Mouse (Mus musculus): ENCODE data around the gene Fat1. TPM values are rescaled to one million over a fixed set of nuclear protein-coding genes. Genes with fewer than 3 reads are reported as not detected.

Gene Fat1
- polyA plus RNA-seq, 1 experiment from 2014 or later = 23.1 TPM

DNA sequence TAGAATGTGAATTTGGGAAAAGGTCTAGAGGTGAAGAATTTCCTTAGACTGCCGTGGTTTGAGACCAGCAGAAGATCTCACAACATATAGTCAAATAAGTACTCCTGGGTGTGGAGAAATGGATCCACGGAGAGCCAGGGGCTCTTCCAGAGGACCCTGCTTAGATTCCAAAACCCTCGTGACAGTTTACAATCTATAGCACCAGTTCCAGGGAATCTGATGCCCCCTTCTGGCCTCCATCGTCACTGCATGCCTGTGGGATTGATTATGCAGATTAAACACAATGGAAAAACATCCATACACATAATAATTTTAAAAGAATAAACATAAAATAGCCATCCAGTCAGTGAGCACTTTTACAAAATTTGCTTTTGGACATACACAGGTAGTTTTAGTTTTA, 75.4 kb downstream of the Fat1 start:
- 38% methylated on average over 4 of the region's 4 CpGs for WGBS
- Histone ChIP-seq H3K4me1 (ENCODE audit: control insufficient read depth, insufficient read depth, low read length) (no peaks in the 10 kb centered on the region), H3K4me3 (ENCODE audit: low read depth, low read length) (no peak overlapping the region), H3K27me3 (ENCODE audit: control insufficient read depth, insufficient read depth, low read length) (no peaks in the 10 kb centered on the region), H3K36me3 (ENCODE audit: control insufficient read depth, insufficient read depth, low read length) (peaks cover 4% of the 10 kb centered on the region), H3K9ac (ENCODE audit: low read length) (no peak overlapping the region), H3K9me3 (ENCODE audit: control insufficient read depth, low read length) (no peaks in the 10 kb centered on the region), H3K4me2 (no peak overlapping the region), H3K27ac (ENCODE audit: low read depth, low read length) (no peak overlapping the region)
- DNase-seq (ENCODE audit: low spot score, missing footprints) (peak; percentile 94), ATAC-seq (ENCODE audit: low FRiP score) (peak; percentile 70; the same call in 1 of the 2 replicates)

DNA sequence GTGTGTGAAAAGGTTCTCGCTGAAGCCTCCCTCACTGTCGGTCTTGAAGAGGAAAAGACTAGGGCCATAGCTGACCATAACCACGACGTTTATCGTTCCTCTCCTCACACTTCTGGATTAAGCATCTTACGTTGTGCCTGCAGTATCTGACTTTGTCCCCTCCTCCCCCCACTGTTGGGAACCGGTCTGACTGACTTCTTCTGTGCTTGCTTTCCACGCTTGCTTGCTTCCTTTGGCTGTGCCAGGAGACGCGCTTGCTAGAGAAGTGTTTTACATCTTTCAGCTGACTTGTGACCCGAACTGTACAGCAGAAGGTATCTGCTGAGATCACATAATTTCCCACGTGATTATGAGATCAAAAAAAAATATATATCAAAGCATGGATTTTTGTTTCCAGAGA, 76.5 kb downstream of the Fat1 start:
- Histone ChIP-seq H3K27ac (ENCODE audit: low read depth, low read length) (no peak overlapping the region), H3K4me2 (no peak overlapping the region), H3K36me3 (ENCODE audit: control insufficient read depth, insufficient read depth, low read length) (peaks cover 4% of the 10 kb centered on the region), H3K4me1 (ENCODE audit: control insufficient read depth, insufficient read depth, low read length) (no peaks in the 10 kb centered on the region), H3K9me3 (ENCODE audit: control insufficient read depth, low read length) (no peaks in the 10 kb centered on the region), H3K9ac (ENCODE audit: low read length) (no peak overlapping the region), H3K4me3 (ENCODE audit: low read depth, low read length) (no peak overlapping the region), H3K27me3 (ENCODE audit: control insufficient read depth, insufficient read depth, low read length) (no peaks in the 10 kb centered on the region)
- ATAC-seq (ENCODE audit: low FRiP score) (no peak), DNase-seq (ENCODE audit: low spot score, missing footprints) (no peak)
- WGBS = 84% methylated on average over 12 of the region's 12 CpGs

DNA sequence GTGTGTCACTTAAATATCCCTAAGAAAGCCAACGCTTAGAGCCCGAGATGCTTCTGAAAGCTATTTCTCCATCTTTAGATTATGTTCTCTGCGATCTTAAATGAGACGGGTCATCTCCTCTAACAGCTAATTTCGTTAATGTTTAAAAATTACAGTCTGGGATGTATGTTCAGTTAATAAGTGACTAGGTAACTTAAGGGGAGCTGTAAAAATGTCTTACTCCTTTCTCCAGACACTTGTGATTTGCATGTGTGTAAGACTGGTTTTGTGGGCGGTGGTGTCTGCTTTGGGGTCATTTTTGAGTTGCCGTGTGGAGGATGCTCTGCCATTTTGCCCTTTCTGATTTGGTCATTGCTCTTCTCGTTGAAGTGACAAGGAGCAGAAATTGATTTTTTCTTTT, 78.6 kb downstream of the Fat1 start:
- Histone ChIP-seq H3K4me2 (no peak overlapping the region), H3K27me3 (ENCODE audit: control insufficient read depth, insufficient read depth, low read length) (no peaks in the 10 kb centered on the region), H3K4me3 (ENCODE audit: low read depth, low read length) (no peak overlapping the region), H3K4me1 (ENCODE audit: control insufficient read depth, insufficient read depth, low read length) (no peaks in the 10 kb centered on the region), H3K36me3 (ENCODE audit: control insufficient read depth, insufficient read depth, low read length) (peaks cover 7% of the 10 kb centered on the region), H3K27ac (ENCODE audit: low read depth, low read length) (no peak overlapping the region), H3K9ac (ENCODE audit: low read length) (no peak overlapping the region), H3K9me3 (ENCODE audit: control insufficient read depth, low read length) (no peaks in the 10 kb centered on the region)
- WGBS = 95% methylated on average over 8 of the region's 8 CpGs
- no peak for ATAC-seq (ENCODE audit: low FRiP score)
- DNase-seq (ENCODE audit: low spot score, missing footprints) = no peak

DNA sequence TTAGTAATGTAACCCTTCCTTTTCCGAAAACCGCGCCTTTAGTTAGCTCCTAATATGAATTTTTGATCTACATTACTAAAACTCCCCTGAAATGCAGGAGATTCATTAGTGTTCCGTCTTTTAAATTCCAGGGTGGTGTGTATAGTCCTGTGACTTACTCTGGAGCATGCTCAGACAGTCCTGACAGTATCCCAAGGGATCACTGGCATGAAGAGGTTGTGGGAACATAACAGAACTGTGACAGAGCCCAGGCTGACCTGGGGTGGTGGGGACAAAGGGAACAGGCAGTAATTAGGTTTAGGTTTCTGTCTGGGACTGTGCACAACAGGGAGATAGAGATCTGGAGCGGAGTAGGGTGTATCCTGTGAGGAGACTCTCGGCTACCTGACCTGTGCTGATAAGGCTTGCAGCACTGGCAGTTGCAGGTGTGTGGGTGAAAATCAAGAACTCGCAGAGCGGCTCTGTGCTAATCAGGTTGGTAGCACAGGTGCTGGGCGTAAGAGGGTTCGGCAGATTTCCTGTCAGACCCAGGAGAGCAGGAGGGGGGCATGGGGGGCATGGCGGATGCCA, 79.3 kb downstream of the Fat1 start:
- Histone ChIP-seq H3K9me3 (ENCODE audit: control insufficient read depth, low read length) (no peaks in the 10 kb centered on the region), H3K4me3 (ENCODE audit: low read depth, low read length) (no peak overlapping the region), H3K4me2 (no peak overlapping the region), H3K36me3 (ENCODE audit: control insufficient read depth, insufficient read depth, low read length) (peaks cover 7% of the 10 kb centered on the region), H3K9ac (ENCODE audit: low read length) (no peak overlapping the region), H3K27ac (ENCODE audit: low read depth, low read length) (no peak overlapping the region), H3K27me3 (ENCODE audit: control insufficient read depth, insufficient read depth, low read length) (no peaks in the 10 kb centered on the region), H3K4me1 (ENCODE audit: control insufficient read depth, insufficient read depth, low read length) (no peaks in the 10 kb centered on the region)
- WGBS = 93% methylated on average over 11 of the region's 11 CpGs
- no peak for ATAC-seq (ENCODE audit: low FRiP score)
- no peak for DNase-seq (ENCODE audit: low spot score, missing footprints)

DNA sequence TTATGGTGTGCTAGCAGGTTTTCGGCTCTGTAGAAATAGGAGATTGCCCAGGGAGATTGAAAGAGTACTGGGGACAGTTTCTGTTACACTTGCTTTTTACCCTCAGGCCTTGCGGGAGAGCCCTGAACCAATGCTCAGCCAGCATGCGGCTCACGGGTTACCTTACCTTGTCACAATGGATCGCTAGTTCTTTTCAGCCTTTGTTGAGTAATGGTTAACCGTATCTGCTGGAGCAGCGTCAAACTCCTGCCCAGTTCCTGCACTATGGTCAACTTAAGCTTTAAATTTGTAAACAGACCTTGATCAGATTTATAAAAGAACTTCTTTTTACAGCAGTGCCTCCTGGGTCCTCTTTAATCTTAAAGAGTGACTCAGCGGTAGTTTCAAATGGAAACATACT, 80.6 kb downstream of the Fat1 start:
- WGBS = 90% methylated on average over 8 of the region's 8 CpGs
- Histone ChIP-seq H3K27ac (ENCODE audit: low read depth, low read length) (no peak overlapping the region), H3K27me3 (ENCODE audit: control insufficient read depth, insufficient read depth, low read length) (no peaks in the 10 kb centered on the region), H3K4me2 (no peak overlapping the region), H3K4me3 (ENCODE audit: low read depth, low read length) (no peak overlapping the region), H3K9ac (ENCODE audit: low read length) (no peak overlapping the region), H3K4me1 (ENCODE audit: control insufficient read depth, insufficient read depth, low read length) (no peaks in the 10 kb centered on the region), H3K36me3 (ENCODE audit: control insufficient read depth, insufficient read depth, low read length) (peaks cover 3% of the 10 kb centered on the region), H3K9me3 (ENCODE audit: control insufficient read depth, low read length) (no peaks in the 10 kb centered on the region)
- ATAC-seq (ENCODE audit: low FRiP score) (no peak), DNase-seq (ENCODE audit: low spot score, missing footprints) (no peak)

DNA sequence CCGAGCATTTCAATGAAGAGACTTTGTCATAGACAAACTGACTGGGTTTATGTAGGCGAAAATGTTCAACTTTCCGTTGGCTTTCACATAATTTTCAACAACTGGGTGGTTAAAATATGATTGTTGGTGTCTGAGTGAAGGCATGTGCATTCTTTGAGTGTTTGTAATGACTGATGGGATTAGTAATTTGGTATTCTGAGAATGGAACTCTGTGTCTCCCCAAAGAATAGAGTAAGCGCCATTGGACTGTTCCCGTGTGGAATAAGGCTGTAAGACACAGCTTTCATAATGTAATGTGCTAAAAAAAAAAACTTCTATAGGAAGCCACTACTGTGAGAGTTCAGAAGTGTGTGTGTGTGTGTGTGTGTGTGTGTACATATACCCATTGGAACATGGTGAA, 84.0 kb downstream of the Fat1 start:
- Histone ChIP-seq H3K9ac (ENCODE audit: low read length) (no peak overlapping the region), H3K4me3 (ENCODE audit: low read depth, low read length) (no peak overlapping the region), H3K4me1 (ENCODE audit: control insufficient read depth, insufficient read depth, low read length) (no peaks in the 10 kb centered on the region), H3K9me3 (ENCODE audit: control insufficient read depth, low read length) (no peaks in the 10 kb centered on the region), H3K27ac (ENCODE audit: low read depth, low read length) (no peak overlapping the region), H3K36me3 (ENCODE audit: control insufficient read depth, insufficient read depth, low read length) (peaks cover 22% of the 10 kb centered on the region), H3K4me2 (no peak overlapping the region), H3K27me3 (ENCODE audit: control insufficient read depth, insufficient read depth, low read length) (no peaks in the 10 kb centered on the region)
- DNase-seq (ENCODE audit: low spot score, missing footprints) = no peak
- WGBS = 77% methylated on average over 5 of the region's 5 CpGs
- ATAC-seq (ENCODE audit: low FRiP score) = no peak

DNA sequence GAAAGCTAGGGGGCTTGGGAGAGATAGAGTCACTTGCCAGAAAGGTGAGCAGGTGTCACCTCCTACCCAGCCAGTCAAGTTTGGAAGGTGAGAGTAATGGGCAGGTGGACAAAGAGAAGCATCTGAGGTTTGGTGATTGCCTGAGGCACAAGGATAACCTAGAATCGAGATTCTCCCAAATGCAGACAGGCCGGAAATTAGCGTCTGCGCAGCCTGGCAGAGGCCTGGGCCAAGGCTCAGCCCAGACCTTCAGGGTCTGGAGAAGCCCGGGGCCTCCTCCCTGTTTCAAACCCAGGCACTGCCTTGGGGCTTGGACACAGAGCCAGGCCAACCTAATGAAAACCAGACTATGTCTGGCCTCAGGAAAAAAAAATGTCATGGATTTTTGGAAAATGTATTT, 85.9 kb downstream of the Fat1 start:
- WGBS = 91% methylated on average over 5 of the region's 5 CpGs
- no peak for ATAC-seq (ENCODE audit: low FRiP score)
- Histone ChIP-seq H3K4me1 (ENCODE audit: control insufficient read depth, insufficient read depth, low read length) (no peaks in the 10 kb centered on the region), H3K9ac (ENCODE audit: low read length) (no peak overlapping the region), H3K27ac (ENCODE audit: low read depth, low read length) (no peak overlapping the region), H3K36me3 (ENCODE audit: control insufficient read depth, insufficient read depth, low read length) (peaks cover 42% of the 10 kb centered on the region), H3K9me3 (ENCODE audit: control insufficient read depth, low read length) (no peaks in the 10 kb centered on the region), H3K27me3 (ENCODE audit: control insufficient read depth, insufficient read depth, low read length) (no peaks in the 10 kb centered on the region), H3K4me2 (no peak overlapping the region), H3K4me3 (ENCODE audit: low read depth, low read length) (no peak overlapping the region)
- DNase-seq (ENCODE audit: low spot score, missing footprints) = no peak

DNA sequence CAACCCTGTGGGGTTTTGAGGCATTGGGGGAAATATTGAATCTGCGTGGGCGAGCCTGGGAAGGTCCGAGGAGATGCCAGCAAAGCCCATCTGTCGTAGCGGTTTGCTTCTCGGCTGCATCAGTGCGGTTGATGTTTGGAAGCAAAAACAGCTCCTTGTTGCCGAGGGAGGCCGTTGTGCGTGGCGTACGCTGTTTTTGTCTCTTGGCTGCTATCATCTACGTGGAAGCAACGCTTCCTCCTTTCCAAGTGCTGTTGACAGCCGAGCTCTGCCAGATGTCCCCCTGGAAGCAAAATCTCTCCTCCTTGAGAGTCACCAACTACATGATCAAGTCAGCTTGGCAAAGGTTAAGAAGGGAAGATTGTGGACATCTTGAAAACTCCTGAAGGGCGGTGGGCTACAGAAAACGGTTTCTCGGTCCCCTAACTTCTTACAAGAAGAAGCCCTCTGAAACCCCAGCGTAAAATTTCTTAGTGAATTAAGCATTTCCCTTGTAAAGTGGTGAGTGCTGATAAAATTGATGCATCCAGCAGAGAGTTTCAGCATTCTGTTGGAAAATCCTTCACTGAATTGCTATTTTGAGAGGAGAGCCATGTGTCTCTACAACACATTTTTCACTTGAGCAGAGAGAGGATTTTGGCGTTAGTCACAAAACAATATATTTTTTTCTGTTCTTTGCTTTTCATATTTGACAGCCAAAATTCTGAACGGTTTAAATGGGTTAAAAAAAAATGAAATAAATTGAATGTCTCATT, 86.8 kb downstream of the Fat1 start:
- 96% methylated on average over 21 of the region's 21 CpGs for WGBS
- Histone ChIP-seq H3K4me1 (ENCODE audit: control insufficient read depth, insufficient read depth, low read length) (no peaks in the 10 kb centered on the region), H3K9me3 (ENCODE audit: control insufficient read depth, low read length) (no peaks in the 10 kb centered on the region), H3K4me2 (no peak overlapping the region), H3K36me3 (ENCODE audit: control insufficient read depth, insufficient read depth, low read length) (peaks cover 48% of the 10 kb centered on the region), H3K4me3 (ENCODE audit: low read depth, low read length) (no peak overlapping the region), H3K27me3 (ENCODE audit: control insufficient read depth, insufficient read depth, low read length) (no peaks in the 10 kb centered on the region), H3K9ac (ENCODE audit: low read length) (no peak overlapping the region), H3K27ac (ENCODE audit: low read depth, low read length) (no peak overlapping the region)
- ATAC-seq (ENCODE audit: low FRiP score) = no peak
- DNase-seq (ENCODE audit: low spot score, missing footprints) = no peak

DNA sequence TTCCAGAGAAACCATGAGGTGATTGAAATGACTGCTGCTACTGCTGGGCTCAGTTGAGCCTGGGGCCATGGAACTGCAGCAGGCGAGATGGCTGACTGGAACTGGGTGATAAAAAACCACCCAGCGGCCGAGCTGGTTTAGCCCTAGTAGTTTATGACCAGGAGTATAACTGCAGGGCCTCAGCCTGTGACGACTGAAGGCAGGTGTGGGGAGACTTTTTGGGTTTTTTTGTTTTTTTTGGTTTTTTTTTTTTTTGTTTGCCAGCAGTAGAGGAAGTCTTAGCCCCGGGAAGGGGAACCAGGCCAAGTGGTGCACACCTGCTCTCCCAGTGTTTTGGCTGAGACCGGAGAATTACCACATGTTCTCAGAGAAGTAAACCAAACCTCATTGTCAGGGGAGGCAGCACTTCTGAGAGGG, 92.8 kb downstream of the Fat1 start:
- Histone ChIP-seq H3K27me3 (ENCODE audit: control insufficient read depth, insufficient read depth, low read length) (no peaks in the 10 kb centered on the region), H3K9ac (ENCODE audit: low read length) (no peak overlapping the region), H3K9me3 (ENCODE audit: control insufficient read depth, low read length) (no peaks in the 10 kb centered on the region), H3K27ac (ENCODE audit: low read depth, low read length) (no peak overlapping the region), H3K4me1 (ENCODE audit: control insufficient read depth, insufficient read depth, low read length) (no peaks in the 10 kb centered on the region), H3K36me3 (ENCODE audit: control insufficient read depth, insufficient read depth, low read length) (peaks cover 52% of the 10 kb centered on the region), H3K4me2 (no peak overlapping the region), H3K4me3 (ENCODE audit: low read depth, low read length) (no peak overlapping the region)
- 92% methylated on average over 6 of the region's 6 CpGs for WGBS
- DNase-seq (ENCODE audit: low spot score, missing footprints) = no peak
- no peak for ATAC-seq (ENCODE audit: low FRiP score)

All from midbrain, embryonic 11.5 days (tissue).